In genomic region chr10:5288716-5289574, GRCm38 (mm10) we compare ENCODE assay signal across 9 mouse cellular contexts.
A peak's percentile ranks its signal among the peaks of the same experiment; 100 is the strongest.
DNase-seq lines count a peak whose midpoint lies in the region; ATAC-seq and TF ChIP-seq lines count a peak whose summit lies in the region.
"Had no signal": no experiment of that assay in that cellular context is flagged by ENCODE, and none has a peak within 500 bp of the region (broad histone marks: within the 10 kb centered on the region; RNA-seq: fewer than 3 reads in every experiment).

No protein-coding gene starts in this region.

- 20% methylated on average over 19 of the region's 19 CpGs for WGBS in lung, adult 2 months

- no peak for TF ChIP-seq CTCF in lung, adult 2 months (IDR thresholded peaks at IDR 0.05; ENCODE audit: insufficient read depth, low read length)

- TF ChIP-seq POLR2A in lung, adult 2 months (IDR thresholded peaks at IDR 0.05; ENCODE audit: borderline replicate concordance, extremely low read depth, low read depth, low read length) = peak; percentile 49; the same call in 1 of the 2 replicates

- H3K4me1 ChIP-seq in lung, adult 2 months (ENCODE audit: control insufficient read depth, insufficient read depth, low read length) = no peaks in the 10 kb centered on the region; the same call in 1 of the 2 replicates
- H3K4me1 ChIP-seq: liver, embryonic 13.5 days had no signal

- intact Hi-C loops in heart, postnatal 25 days (cut with DNase I) = no loop called here

- ATAC-seq in frontal cortex, adult (ENCODE audit: low TSS enrichment) = peak; percentile 97

- H3K4me3 ChIP-seq in lung, adult 2 months (replicated peaks; ENCODE audit: extremely low read depth, low read depth, low read length) = peak overlapping the region; percentile 45
- H3K4me3 ChIP-seq: liver, embryonic 13.5 days had no signal

- peak; percentile 15 for DNase-seq in cerebellum, adult 11-12 months
- DNase-seq in cerebellum, adult 11 months = no peak
- peak; percentile 65 for DNase-seq in heart, postnatal 25 days (ENCODE audit: low spot score)
- peak; percentile 64 to 80 for DNase-seq in layer of hippocampus, adult 18-20 months (ENCODE audit: low spot score in 2 of 2)
- peak; percentile 38 for DNase-seq in lung, adult 2 months
- peak; percentile 26 for DNase-seq in retina, embryonic 14.5 days (ENCODE audit: low spot score)
- no peak for DNase-seq in natural killer cell, adult 2 months (ENCODE audit: low spot score in 2 of 2)
- DNase-seq: liver, embryonic 13.5 days had no signal

Comparison
In these comparisons a context has a peak if more than half of its experiments do, and no peak if none do; other contexts are left out.
1. DNase-seq: peak in cerebellum, adult 11-12 months (single experiment), heart, postnatal 25 days (single experiment), layer of hippocampus, adult 18-20 months (2 of 2), lung, adult 2 months (single experiment) and retina, embryonic 14.5 days (single experiment); none in cerebellum, adult 11 months (single experiment) and natural killer cell, adult 2 months (0 of 2).